Mouse (Mus musculus): Measurements from ENCODE around the gene Olfr1331.
"Not testable (repeated sequence)": the region's sequence is repeated elsewhere in the genome, so short reads cannot be mapped to it uniquely, and the experiment has no call there.

Olfr1331 gene

DNA sequence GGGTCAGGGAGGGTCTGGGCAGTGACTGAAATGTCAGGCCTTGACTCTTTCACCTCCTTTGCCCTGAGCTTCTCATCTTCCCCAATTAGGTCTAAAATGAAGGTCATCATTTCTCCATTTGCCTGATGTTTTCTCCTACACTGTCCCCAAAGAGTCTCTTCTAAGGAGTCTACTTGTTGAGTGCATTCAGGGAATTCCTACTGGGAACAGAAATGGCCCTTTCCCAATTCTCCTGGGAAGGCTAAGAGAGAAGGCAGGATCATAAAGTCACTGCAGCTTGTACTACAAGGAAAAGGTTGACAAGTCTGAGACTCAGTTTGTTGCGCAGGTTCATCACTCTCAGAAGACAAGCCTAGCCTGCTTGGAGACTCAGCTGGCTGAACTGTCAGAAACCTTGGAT, at the start of gene Olfr1331:
Gene Olfr1331 (plus strand): TSS at position 301 of the 400 bp plus-strand sequence.
- DNase-seq (ENCODE audit: low spot score) = no peak

- no peak for DNase-seq (ENCODE audit: low spot score)
These were observed 45.5 kb upstream of the Olfr1331 start for GRCm38 (mm10) chr4:118818921-118819320.

- no peak for DNase-seq (ENCODE audit: low spot score)
These were observed 28.3 kb upstream of the Olfr1331 start, which contains the start of gene Olfr1333 for GRCm38 (mm10) chr4:118836179-118836578. TSS of gene Olfr1333 (minus strand) at chr4:118836279.

GRCm38 (mm10) chr4:118861791-118862190, 2.7 kb upstream of the Olfr1331 start:
- no peak for DNase-seq (ENCODE audit: low spot score)

DNA sequence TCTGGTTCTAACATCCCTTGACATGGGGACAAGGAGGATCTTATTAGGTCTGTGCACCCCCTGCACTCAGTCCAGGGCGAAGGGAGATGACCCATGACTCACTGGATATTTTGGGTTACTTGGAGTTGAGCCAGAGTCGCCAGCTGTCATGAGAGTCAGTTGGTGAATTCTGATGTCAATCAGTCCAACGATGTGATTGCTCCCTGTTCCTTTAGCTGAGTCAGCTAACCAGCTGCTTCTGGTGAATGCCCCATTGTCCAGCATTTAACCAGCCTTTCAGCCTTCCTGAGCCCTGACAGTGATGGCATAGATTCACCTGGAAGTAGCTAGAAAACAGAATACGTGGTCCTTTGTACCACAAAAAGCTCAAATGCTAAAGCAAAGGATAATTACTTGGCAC, 1.7 kb upstream of the Olfr1331 start:
- no peak for DNase-seq (ENCODE audit: low spot score)

- no peak for DNase-seq (ENCODE audit: low spot score)
These were observed 3.1 kb downstream of the Olfr1331 start for GRCm38 (mm10) chr4:118867566-118867965.

DNA sequence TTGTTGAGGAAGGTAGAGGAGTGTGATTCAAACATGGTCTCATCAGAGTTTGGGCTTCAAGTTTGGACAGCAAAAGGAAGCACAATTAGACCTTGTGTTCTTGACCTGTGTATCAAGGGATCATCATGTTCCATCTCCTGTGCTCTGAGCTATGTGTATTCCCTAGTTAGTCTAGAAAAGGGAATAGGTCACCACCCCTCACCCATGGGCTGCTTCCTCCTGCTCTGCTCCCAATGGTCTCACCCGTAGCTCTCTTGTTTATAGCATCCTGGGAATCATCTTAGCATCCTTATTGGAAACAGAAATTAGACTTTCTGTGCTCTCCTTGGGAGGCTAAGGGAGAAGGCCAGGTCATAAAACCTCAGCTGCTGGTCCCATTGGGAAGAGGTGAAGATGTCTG, 23.8 kb downstream of the Olfr1331 start, which contains the start of gene Olfr1330:
Gene Olfr1330 (plus strand): TSS at position 301 of the 400 bp plus-strand sequence.
- DNase-seq (ENCODE audit: low spot score) = no peak

DNA sequence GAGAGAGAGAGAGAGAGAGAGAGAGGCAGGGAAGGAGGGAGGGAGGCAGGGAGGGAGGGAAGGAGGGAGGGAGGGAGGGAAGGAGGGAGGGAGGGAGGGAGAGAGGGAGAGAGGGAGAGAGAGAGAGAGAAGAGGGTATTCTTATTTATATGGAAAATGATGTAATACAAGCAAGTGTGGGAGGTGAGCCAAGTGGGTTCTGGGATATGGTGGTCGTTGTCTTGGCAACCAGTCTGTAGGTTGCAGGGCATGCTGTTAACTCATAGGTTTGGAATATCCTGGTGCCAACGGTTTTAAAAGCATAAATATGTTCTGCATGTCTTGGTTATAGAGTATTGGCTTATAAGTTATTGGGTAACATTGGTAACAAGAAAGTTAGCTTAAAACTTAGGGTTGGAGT, 37.5 kb downstream of the Olfr1331 start:
- DNase-seq (ENCODE audit: low spot score) = no peak

DNA sequence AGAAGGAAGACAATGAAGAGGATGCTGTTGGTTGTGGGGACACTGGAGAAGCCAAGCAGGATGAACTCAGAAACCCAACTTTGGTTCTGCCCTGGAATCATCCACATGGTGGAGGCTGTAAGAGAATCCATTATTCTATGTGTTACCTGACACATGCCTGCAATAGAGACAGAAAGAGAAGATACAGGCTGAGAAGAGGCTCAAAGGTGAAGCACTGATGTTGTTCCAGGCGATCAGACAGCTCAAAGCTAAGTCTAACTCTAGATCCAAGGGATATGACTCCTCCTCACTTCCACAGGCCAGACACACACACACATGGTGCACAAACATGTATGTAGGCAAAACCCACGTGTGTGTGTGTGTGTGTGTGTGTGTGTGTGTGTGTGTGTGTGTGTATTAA, 52.9 kb downstream of the Olfr1331 start, which contains the start of gene Olfr1329:
Gene Olfr1329 (minus strand): TSS at position 101 of the 400 bp plus-strand sequence.
- not testable (repeated sequence) for DNase-seq (ENCODE audit: low spot score)

Data from ovary, postnatal 14 days (tissue).